Mouse (Mus musculus): ENCODE data around the gene Hrnr. TPM values are rescaled to one million over a fixed set of nuclear protein-coding genes. Genes with fewer than 3 reads are reported as not detected.

Gene Hrnr
- polyA plus RNA-seq, 1 experiment from 2014 or later, result not detected

- ATAC-seq (replicated peaks), result no peak
- H3K9me3 ChIP-seq, result no peaks in the 10 kb centered on the region
- no peak overlapping the region for H3K4me3 ChIP-seq
- peaks cover 3% of the 10 kb centered on the region; the same call in 1 of the 2 replicates for H3K4me1 ChIP-seq
- no peaks in the 10 kb centered on the region for H3K36me3 ChIP-seq (replicated peaks)
- WGBS, result 72% methylated on average over 3 of the region's 3 CpGs
- no peak overlapping the region for H3K27ac ChIP-seq
- H3K9ac ChIP-seq, result no peak overlapping the region
- H3K27me3 ChIP-seq (replicated peaks), result no peaks in the 10 kb centered on the region
- no peak overlapping the region for H3K4me2 ChIP-seq
These were observed 47.5 kb downstream of the Hrnr start for GRCm38 (mm10) chr3:93366966-93367575.

GRCm38 (mm10) chr3:93368171-93368570 is 48.6 kb downstream of the Hrnr start:
- no peaks in the 10 kb centered on the region for H3K27me3 ChIP-seq (replicated peaks)
- WGBS, result 71% methylated on average over 1 of the region's 1 CpGs
- no peak for ATAC-seq (replicated peaks)
- H3K4me2 ChIP-seq, result no peak overlapping the region
- no peak overlapping the region for H3K9ac ChIP-seq
- no peak overlapping the region for H3K27ac ChIP-seq
- no peaks in the 10 kb centered on the region for H3K4me1 ChIP-seq
- no peaks in the 10 kb centered on the region for H3K36me3 ChIP-seq (replicated peaks)
- no peaks in the 10 kb centered on the region for H3K9me3 ChIP-seq
- H3K4me3 ChIP-seq, result no peak overlapping the region

GRCm38 (mm10) chr3:93373416-93373815 is 53.9 kb downstream of the Hrnr start:
- no peak for ATAC-seq (replicated peaks)

GRCm38 (mm10) chr3:93375196-93375595 is 55.6 kb downstream of the Hrnr start:
- Histone ChIP-seq H3K27ac (no peak overlapping the region), H3K9me3 (no peaks in the 10 kb centered on the region), H3K4me1 (no peaks in the 10 kb centered on the region), H3K4me3 (no peak overlapping the region), H3K9ac (no peak overlapping the region), H3K36me3 (replicated peaks) (no peaks in the 10 kb centered on the region), H3K27me3 (replicated peaks) (no peaks in the 10 kb centered on the region), H3K4me2 (no peak overlapping the region)
- 67% methylated on average over 1 of the region's 1 CpGs for WGBS
- no peak for ATAC-seq (replicated peaks)

More at GRCm38 (mm10) chr3:93373416-93373815, 53.9 kb downstream of the Hrnr start:
- no peaks in the 10 kb centered on the region for H3K36me3 ChIP-seq (replicated peaks)
- H3K4me1 ChIP-seq, result no peaks in the 10 kb centered on the region
- H3K9me3 ChIP-seq, result no peaks in the 10 kb centered on the region
- no peak overlapping the region for H3K4me2 ChIP-seq
- WGBS, result 77% methylated on average over 6 of the region's 6 CpGs
- H3K9ac ChIP-seq, result no peak overlapping the region
- H3K27ac ChIP-seq, result no peak overlapping the region
- H3K27me3 ChIP-seq (replicated peaks), result no peaks in the 10 kb centered on the region
- H3K4me3 ChIP-seq, result no peak overlapping the region

GRCm38 (mm10) chr3:93375601-93376000 is 56.1 kb downstream of the Hrnr start:
- no peaks in the 10 kb centered on the region for H3K9me3 ChIP-seq
- no peaks in the 10 kb centered on the region for H3K36me3 ChIP-seq (replicated peaks)
- H3K4me2 ChIP-seq, result no peak overlapping the region
- ATAC-seq (replicated peaks), result no peak
- H3K9ac ChIP-seq, result no peak overlapping the region
- H3K27ac ChIP-seq, result no peak overlapping the region
- H3K27me3 ChIP-seq (replicated peaks), result no peaks in the 10 kb centered on the region
- no peak overlapping the region for H3K4me3 ChIP-seq
- 87% methylated on average over 5 of the region's 5 CpGs for WGBS
- no peaks in the 10 kb centered on the region for H3K4me1 ChIP-seq

GRCm38 (mm10) chr3:93378146-93378545 is 58.6 kb downstream of the Hrnr start:
- Histone ChIP-seq H3K4me2 (no peak overlapping the region), H3K27ac (no peak overlapping the region), H3K4me3 (no peak overlapping the region), H3K4me1 (no peaks in the 10 kb centered on the region), H3K9me3 (no peaks in the 10 kb centered on the region), H3K9ac (no peak overlapping the region), H3K36me3 (replicated peaks) (no peaks in the 10 kb centered on the region), H3K27me3 (replicated peaks) (no peaks in the 10 kb centered on the region)
- ATAC-seq (replicated peaks), result no peak
- 50% methylated on average over 4 of the region's 4 CpGs for WGBS

Other genes with a start within 250 kb of the Hrnr start
- gene Crnn, start 175.0 kb upstream of the Hrnr start, polyA plus RNA-seq (2015; fragmentation: Nextera tagmentation; extraction: Ambion mirVana), result not detected in 2 replicates
- gene Flg2, start 122.5 kb upstream of the Hrnr start, polyA plus RNA-seq (2015; fragmentation: Nextera tagmentation; extraction: Ambion mirVana), result not detected in 2 replicates
- not detected in 2 replicates for gene Flg, start 46.2 kb upstream of the Hrnr start, polyA plus RNA-seq (2015; fragmentation: Nextera tagmentation; extraction: Ambion mirVana)
- not detected in 2 replicates for gene Rptn, start 74.0 kb downstream of the Hrnr start, polyA plus RNA-seq (2015; fragmentation: Nextera tagmentation; extraction: Ambion mirVana)
- gene Tchh, start 122.6 kb downstream of the Hrnr start, polyA plus RNA-seq (2015; fragmentation: Nextera tagmentation; extraction: Ambion mirVana), result 0.82 and 1.2 TPM in 2 replicates
- not detected in 2 replicates for gene Tchhl1, start 149.0 kb downstream of the Hrnr start, polyA plus RNA-seq (2015; fragmentation: Nextera tagmentation; extraction: Ambion mirVana)
- 158 and 167 TPM in 2 replicates for gene S100a11, start 200.7 kb downstream of the Hrnr start, polyA plus RNA-seq (2015; fragmentation: Nextera tagmentation; extraction: Ambion mirVana)
- 90.5 and 102 TPM in 2 replicates for gene S100a10, start 235.3 kb downstream of the Hrnr start, polyA plus RNA-seq (2015; fragmentation: Nextera tagmentation; extraction: Ambion mirVana)

All from midbrain, embryonic 15.5 days (tissue).